Comparison of ENCODE assay signal across 20 mouse cellular contexts in genomic region chr5:150017672-150018071, GRCm38 (mm10). TPM values are rescaled to one million over a fixed set of nuclear protein-coding genes. Genes with fewer than 3 reads are reported as not detected.
DNase-seq lines count a peak whose midpoint lies in the region; ATAC-seq and TF ChIP-seq lines count a peak whose summit lies in the region.
"Had no signal": no experiment of that assay in that cellular context is flagged by ENCODE, and none has a peak within 500 bp of the region (broad histone marks: within the 10 kb centered on the region; RNA-seq: fewer than 3 reads in every experiment).

No protein-coding gene starts in this region.

- no peak for TF ChIP-seq POLR2A in ES-Bruce4 (IDR thresholded peaks at IDR 0.05; ENCODE audit: insufficient read depth, low read length)

- no peaks in the 10 kb centered on the region for H3K4me1 ChIP-seq in intestine, postnatal 0 days (replicated peaks; ENCODE audit: control insufficient read depth, insufficient read depth, low read length)
- H3K4me1 ChIP-seq in intestine, embryonic 15.5 days (replicated peaks), result no peaks in the 10 kb centered on the region
- no peaks in the 10 kb centered on the region for H3K4me1 ChIP-seq in lung, embryonic 14.5 days (ENCODE audit: insufficient read depth)
- H3K4me1 ChIP-seq in ES-Bruce4 (ENCODE audit: control insufficient read depth, insufficient read depth, low read length), result no peaks in the 10 kb centered on the region

- TF ChIP-seq CTCF in intestine, postnatal 0 days (IDR thresholded peaks at IDR 0.05; ENCODE audit: low read depth), result peak; percentile 45
- TF ChIP-seq CTCF in lung, embryonic 14.5 days (IDR thresholded peaks at IDR 0.05; ENCODE audit: low read depth), result peak; percentile 38
- peak; percentile 15 for TF ChIP-seq CTCF in ES-Bruce4 (IDR thresholded peaks at IDR 0.05; ENCODE audit: low read depth, low read length)
- peak; percentile 29 for TF ChIP-seq CTCF in Patski (IDR thresholded peaks at IDR 0.05)

- no peaks in the 10 kb centered on the region for H3K36me3 ChIP-seq in intestine, postnatal 0 days (ENCODE audit: control insufficient read depth, insufficient read depth)
- H3K36me3 ChIP-seq in intestine, embryonic 15.5 days, result no peaks in the 10 kb centered on the region
- no peaks in the 10 kb centered on the region for H3K36me3 ChIP-seq in lung, embryonic 14.5 days (ENCODE audit: insufficient read depth)
- no peaks in the 10 kb centered on the region for H3K36me3 ChIP-seq in ES-Bruce4 (ENCODE audit: control insufficient read depth, insufficient read depth, low read length, poor library complexity, severe bottlenecking)
- H3K36me3 ChIP-seq: embryonic facial prominence, embryonic 13.5 days; G1E; limb, embryonic 13.5 days; midbrain, embryonic 10.5 days had no signal

- in situ Hi-C loops in Patski (cut with MboI; ENCODE audit: low pct_unique_long_range_greater_than_20kb), result loop anchor here (25.0 kb wide), 1 partner anchor 305 kb away; no protein-coding TSS in a partner anchor

- WGBS in intestine, postnatal 0 days, result 73% methylated on average over 9 of the region's 9 CpGs
- WGBS in intestine, embryonic 15.5 days, result 68% methylated on average over 9 of the region's 9 CpGs
- WGBS in lung, embryonic 14.5 days, result 60% methylated on average over 9 of the region's 9 CpGs

- POLR2A ChIA-PET in Patski (lab: Charles Lee), result no interaction called here

- no peak overlapping the region for H3K4me2 ChIP-seq in intestine, postnatal 0 days (replicated peaks; ENCODE audit: low read depth)
- H3K4me2 ChIP-seq in intestine, embryonic 15.5 days (replicated peaks), result no peak overlapping the region
- no peak overlapping the region for H3K4me2 ChIP-seq in lung, embryonic 14.5 days
- H3K4me2 ChIP-seq: embryonic facial prominence, embryonic 13.5 days; limb, embryonic 13.5 days had no signal

- CTCF ChIA-PET in Patski (lab: Charles Lee), result no interaction called here

- no peaks in the 10 kb centered on the region for H3K9me3 ChIP-seq in intestine, postnatal 0 days (ENCODE audit: control insufficient read depth)
- H3K9me3 ChIP-seq in intestine, embryonic 15.5 days, result no peaks in the 10 kb centered on the region
- no peaks in the 10 kb centered on the region for H3K9me3 ChIP-seq in lung, embryonic 14.5 days (ENCODE audit: low read depth, low read length)
- H3K9me3 ChIP-seq in ES-Bruce4 (replicated peaks; ENCODE audit: control insufficient read depth, insufficient read depth, low read length, poor library complexity, severe bottlenecking), result no peaks in the 10 kb centered on the region
- H3K9me3 ChIP-seq: embryonic facial prominence, embryonic 13.5 days; limb, embryonic 13.5 days had no signal

- H3K27me3 ChIP-seq in intestine, postnatal 0 days (replicated peaks; ENCODE audit: control insufficient read depth, insufficient read depth, low read length), result no peaks in the 10 kb centered on the region
- H3K27me3 ChIP-seq in intestine, embryonic 15.5 days (replicated peaks), result no peaks in the 10 kb centered on the region
- H3K27me3 ChIP-seq in lung, embryonic 14.5 days (ENCODE audit: insufficient read depth, low read length), result peaks cover 7% of the 10 kb centered on the region; the same call in 1 of the 2 replicates
- H3K27me3 ChIP-seq in ES-Bruce4 (ENCODE audit: control insufficient read depth, insufficient read depth, low read length, poor library complexity, severe bottlenecking) (no peaks in the 10 kb centered on the region), Patski (peaks cover 10% of the 10 kb centered on the region)

- ATAC-seq in intestine, postnatal 0 days, result no peak
- ATAC-seq in intestine, embryonic 15.5 days, result no peak
- ATAC-seq in lung, embryonic 14.5 days (ENCODE audit: insufficient read depth), result no peak
- ATAC-seq in Patski, result no peak

- TF ChIP-seq EP300 in ES-Bruce4 (IDR thresholded peaks at IDR 0.05; ENCODE audit: insufficient read depth, low read depth, low read length), result no peak

- H3K27ac ChIP-seq in intestine, postnatal 0 days (ENCODE audit: low read depth, low read length), result no peak overlapping the region
- H3K27ac ChIP-seq in intestine, embryonic 15.5 days, result no peak overlapping the region
- H3K27ac ChIP-seq in lung, embryonic 14.5 days (ENCODE audit: low read depth), result no peak overlapping the region
- no peak overlapping the region for H3K27ac ChIP-seq in ES-Bruce4 (ENCODE audit: insufficient read depth, low read length)
- H3K27ac ChIP-seq: embryonic facial prominence, embryonic 13.5 days; limb, embryonic 13.5 days; liver, embryonic 14.5 days; midbrain, embryonic 10.5 days had no signal

- H3K4me3 ChIP-seq in intestine, postnatal 0 days (ENCODE audit: low read depth, low read length), result no peak overlapping the region
- no peak overlapping the region for H3K4me3 ChIP-seq in intestine, embryonic 15.5 days (replicated peaks)
- H3K4me3 ChIP-seq in lung, embryonic 14.5 days (ENCODE audit: low read depth, low read length), result no peak overlapping the region
- H3K4me3 ChIP-seq in ES-Bruce4 (ENCODE audit: low read depth, low read length), result no peak overlapping the region
- H3K4me3 ChIP-seq: embryonic facial prominence, embryonic 13.5 days; limb, embryonic 13.5 days; midbrain, embryonic 10.5 days; myocyte had no signal

- DNase-seq in lung, embryonic 14.5 days, result peak; percentile 47
- DNase-seq in lung, postnatal 25 days (ENCODE audit: low spot score), result no peak
- no peak for DNase-seq in Patski (ENCODE audit: low read depth, low spot score)
- no peak for DNase-seq in cerebellum, adult 9-11 months
- DNase-seq: cerebellum, postnatal 25 days; gastrocnemius, postnatal 14 days; kidney, adult 11 months; lung, postnatal 14 days; right cerebral cortex, adult 18-20 months; thymus, postnatal 25 days had no signal

- H3K9ac ChIP-seq in intestine, postnatal 0 days (ENCODE audit: low read depth, low read length), result no peak overlapping the region
- H3K9ac ChIP-seq in intestine, embryonic 15.5 days, result no peak overlapping the region
- H3K9ac ChIP-seq in lung, embryonic 14.5 days, result no peak overlapping the region
- no peak overlapping the region for H3K9ac ChIP-seq in ES-Bruce4 (ENCODE audit: low read depth, poor library complexity, severe bottlenecking)
- H3K9ac ChIP-seq: embryonic facial prominence, embryonic 13.5 days; limb, embryonic 13.5 days; liver, embryonic 14.5 days had no signal

RNA-seq across cellular contexts. Expression of gene Rxfp2, which starts 0.8 kb away (rescaled TPM):
- not detected in 2 replicates for polyA plus RNA-seq in intestine, postnatal 0 days (2015; fragmentation: Nextera tagmentation; extraction: Ambion mirVana)
- 0.38 and 0.44 TPM in 2 replicates for polyA plus RNA-seq in intestine, embryonic 15.5 days (2015; fragmentation: Nextera tagmentation; extraction: Ambion mirVana)
- polyA plus RNA-seq in lung, embryonic 14.5 days (2014; fragmentation: Nextera tagmentation; extraction: Ambion mirVana), result 0.66 and 0.68 TPM in 2 replicates
- polyA plus RNA-seq in ES-Bruce4 (2011; ENCODE audit: insufficient read depth, insufficient read length, low read depth, missing spikeins) (0.61 and 0.85 TPM in 2 replicates), Patski (2021) (not detected)
- polyA plus RNA-seq: G1E; heart, postnatal 0 days; liver, embryonic 14.5 days; myocyte had no signal
